Mouse (Mus musculus) midbrain, embryonic 10.5 days (tissue): Measurements from ENCODE around the gene Mrnip. TPM values are rescaled to one million over a fixed set of nuclear protein-coding genes. Genes with fewer than 3 reads are reported as not detected.

Experiments
- DNase-seq: peaks from one replicate; pipeline ENCODE4 v3.0.0-alpha.2; 2017; ENCODE audit warnings: low spot score
- H3K27ac ChIP-seq: fragments of 300-500 bp; sonication (generic); replicated peaks from 2 replicates; pipeline ENCODE4 v1.5.1; 2016; ENCODE audit warnings: mild to moderate bottlenecking
- H3K27me3 ChIP-seq: fragments of 300-500 bp; sonication (generic); 2 replicates; pipeline ENCODE4 v1.6.1; 2016; ENCODE audit warnings: low read depth, mild to moderate bottlenecking; ENCODE audit not compliant: poor library complexity, severe bottlenecking
- H3K36me3 ChIP-seq: fragments of 300-500 bp; sonication (generic); 2 replicates; pipeline ENCODE4 v1.6.1; 2016; ENCODE audit warnings: mild to moderate bottlenecking, moderate library complexity
- H3K4me1 ChIP-seq: fragments of 300-500 bp; sonication (generic); 2 replicates; pipeline ENCODE4 v1.6.1; 2016
- H3K4me3 ChIP-seq: fragments of 300-500 bp; sonication (generic); 2 replicates; pipeline ENCODE4 v1.5.1; 2016; ENCODE audit warnings: mild to moderate bottlenecking, moderate library complexity
- H3K9me3 ChIP-seq: fragments of 300-500 bp; sonication (generic); replicated peaks from 2 replicates; pipeline ENCODE4 v1.6.1; 2016; ENCODE audit warnings: mild to moderate bottlenecking
- WGBS: fragments of 180-500 bp; shearing (Covaris S2); methylation state at CpG from one replicate; pipeline ENCODE4 v1.1.7; 2016; 5-methylcytosine and 5-hydroxymethylcytosine counted together
- polyA plus RNA-seq: library from polyadenylated mRNA; unstranded; fragments of >200 nt; fragmentation: Nextera tagmentation; extraction: Ambion mirVana; gene quantifications from 2 replicates; pipeline ENCODE4 v1.2.1, GENCODE M21; 2016

Gene Mrnip
- polyA plus RNA-seq, 1 experiment from 2014 or later = 23.8 TPM

- Histone ChIP-seq H3K4me3 (no peak overlapping the region), H3K4me1 (no peaks in the 10 kb centered on the region), H3K27me3 (no peaks in the 10 kb centered on the region), H3K9me3 (no peaks in the 10 kb centered on the region), H3K27ac (no peak overlapping the region), H3K36me3 (peaks cover 79% of the 10 kb centered on the region)
- no peak for DNase-seq
- 92% methylated on average over 4 of the region's 4 CpGs for WGBS
Observed at GRCm38 (mm10) chr11:50197500-50197899, 23.3 kb downstream of the Mrnip start.

GRCm38 (mm10) chr11:50198219-50198846, 24.1 kb downstream of the Mrnip start:
- 92% methylated on average over 4 of the region's 5 CpGs for WGBS
- peaks cover 88% of the 10 kb centered on the region for H3K36me3 ChIP-seq

GRCm38 (mm10) chr11:50198916-50199315, 24.7 kb downstream of the Mrnip start:
- DNase-seq = no peak
- no peak overlapping the region for H3K27ac ChIP-seq
- peaks cover 90% of the 10 kb centered on the region for H3K36me3 ChIP-seq
- no peaks in the 10 kb centered on the region for H3K27me3 ChIP-seq
- no peaks in the 10 kb centered on the region for H3K9me3 ChIP-seq
- H3K4me3 ChIP-seq = no peak overlapping the region
- WGBS = 93% methylated on average over 2 of the region's 2 CpGs
- no peaks in the 10 kb centered on the region for H3K4me1 ChIP-seq

More at GRCm38 (mm10) chr11:50198219-50198846, 24.1 kb downstream of the Mrnip start:
- H3K9me3 ChIP-seq = no peaks in the 10 kb centered on the region
- H3K27ac ChIP-seq = no peak overlapping the region
- no peak overlapping the region for H3K4me3 ChIP-seq
- no peak for DNase-seq
- no peaks in the 10 kb centered on the region for H3K27me3 ChIP-seq
- H3K4me1 ChIP-seq = no peaks in the 10 kb centered on the region

- H3K4me1 ChIP-seq = no peaks in the 10 kb centered on the region
- H3K27ac ChIP-seq = no peak overlapping the region
- no peak overlapping the region for H3K4me3 ChIP-seq
- DNase-seq = no peak
- peaks cover 97% of the 10 kb centered on the region for H3K36me3 ChIP-seq
- 92% methylated on average over 8 of the region's 8 CpGs for WGBS
- no peaks in the 10 kb centered on the region for H3K9me3 ChIP-seq
- no peaks in the 10 kb centered on the region for H3K27me3 ChIP-seq
Observed at GRCm38 (mm10) chr11:50200613-50201012, 26.4 kb downstream of the Mrnip start.

GRCm38 (mm10) chr11:50201590-50201989, 27.3 kb downstream of the Mrnip start:
- H3K36me3 ChIP-seq = peaks cover 97% of the 10 kb centered on the region
- H3K9me3 ChIP-seq = no peaks in the 10 kb centered on the region
- H3K27ac ChIP-seq = no peak overlapping the region
- DNase-seq = no peak
- H3K4me3 ChIP-seq = no peak overlapping the region
- H3K27me3 ChIP-seq = no peaks in the 10 kb centered on the region
- WGBS = 92% methylated on average over 3 of the region's 3 CpGs
- H3K4me1 ChIP-seq = no peaks in the 10 kb centered on the region

- no peak overlapping the region for H3K27ac ChIP-seq
- H3K27me3 ChIP-seq = no peaks in the 10 kb centered on the region
- H3K9me3 ChIP-seq = no peaks in the 10 kb centered on the region
- no peaks in the 10 kb centered on the region for H3K4me1 ChIP-seq
- peaks cover 93% of the 10 kb centered on the region for H3K36me3 ChIP-seq
- DNase-seq = no peak
- no peak overlapping the region for H3K4me3 ChIP-seq
- WGBS = 95% methylated on average over 9 of the region's 9 CpGs
Observed at GRCm38 (mm10) chr11:50203302-50203827, 29.1 kb downstream of the Mrnip start.

- H3K4me3 ChIP-seq = no peak overlapping the region
- H3K27me3 ChIP-seq = no peaks in the 10 kb centered on the region
- H3K36me3 ChIP-seq = peaks cover 74% of the 10 kb centered on the region
- H3K27ac ChIP-seq = no peak overlapping the region
- H3K9me3 ChIP-seq = no peaks in the 10 kb centered on the region
- 97% methylated on average over 3 of the region's 3 CpGs for WGBS
- DNase-seq = no peak
- H3K4me1 ChIP-seq = peaks cover 14% of the 10 kb centered on the region
Observed at GRCm38 (mm10) chr11:50205434-50205833, 31.2 kb downstream of the Mrnip start.

- Histone ChIP-seq H3K27me3 (no peaks in the 10 kb centered on the region), H3K27ac (no peak overlapping the region), H3K4me1 (peaks cover 19% of the 10 kb centered on the region), H3K36me3 (peaks cover 68% of the 10 kb centered on the region), H3K9me3 (no peaks in the 10 kb centered on the region), H3K4me3 (no peak overlapping the region)
- no peak for DNase-seq
- 86% methylated on average over 2 of the region's 2 CpGs for WGBS
Observed at GRCm38 (mm10) chr11:50206037-50206436, 31.8 kb downstream of the Mrnip start.

GRCm38 (mm10) chr11:50207344-50207743, 33.1 kb downstream of the Mrnip start:
- Histone ChIP-seq H3K9me3 (no peaks in the 10 kb centered on the region), H3K27me3 (no peaks in the 10 kb centered on the region), H3K27ac (no peak overlapping the region), H3K4me1 (peaks cover 22% of the 10 kb centered on the region), H3K36me3 (peaks cover 55% of the 10 kb centered on the region), H3K4me3 (no peak overlapping the region)
- WGBS = 94% methylated on average over 14 of the region's 14 CpGs
- no peak for DNase-seq

- WGBS = 94% methylated on average over 5 of the region's 5 CpGs
- no peaks in the 10 kb centered on the region for H3K27me3 ChIP-seq
- H3K9me3 ChIP-seq = no peaks in the 10 kb centered on the region
- no peak overlapping the region for H3K27ac ChIP-seq
- DNase-seq = no peak
- peaks cover 48% of the 10 kb centered on the region for H3K36me3 ChIP-seq
- no peak overlapping the region for H3K4me3 ChIP-seq
- peaks cover 24% of the 10 kb centered on the region for H3K4me1 ChIP-seq
Observed at GRCm38 (mm10) chr11:50208039-50208438, 33.8 kb downstream of the Mrnip start.

- peak overlapping the region; percentile 96 for H3K4me3 ChIP-seq
- peak overlapping the region; percentile 95 for H3K27ac ChIP-seq
- WGBS = under 1% methylated on average over 24 of the region's 24 CpGs
- H3K36me3 ChIP-seq = peaks cover 28% of the 10 kb centered on the region
- H3K27me3 ChIP-seq = no peaks in the 10 kb centered on the region
- H3K4me1 ChIP-seq = peaks cover 27% of the 10 kb centered on the region
- no peaks in the 10 kb centered on the region for H3K9me3 ChIP-seq
- DNase-seq = peak; percentile 91
Observed at GRCm38 (mm10) chr11:50210101-50210504, 35.9 kb downstream of the Mrnip start.

- Histone ChIP-seq H3K36me3 (peaks cover 23% of the 10 kb centered on the region), H3K27me3 (no peaks in the 10 kb centered on the region), H3K27ac (peak within 1 kb of the TSS; percentile 95), H3K4me3 (peak within 1 kb of the TSS; percentile 96), H3K9me3 (no peaks in the 10 kb centered on the region), H3K4me1 (peaks cover 30% of the 10 kb centered on the region)
- WGBS = under 1% methylated on average over 48 of the region's 48 CpGs
- DNase-seq = peak; percentile 84
Observed at GRCm38 (mm10) chr11:50210505-50211151, 36.4 kb downstream of the Mrnip start, which contains the start of the genes Sqstm1 and Mgat4b. Gene Sqstm1 (minus strand): TSS chr11:50210827. Gene Mgat4b (plus strand): TSS chr11:50210890.
